Mouse (Mus musculus) urinary bladder, postnatal 10 days (tissue): ENCODE results near the gene Mafb.
A peak's percentile ranks its signal among the peaks of the same experiment; 100 is the strongest.

Source experiments
- DNase-seq: peaks from one replicate; pipeline ENCODE4 v3.0.0; 2022; ENCODE audit warnings: low spot score

Mafb gene

DNA sequence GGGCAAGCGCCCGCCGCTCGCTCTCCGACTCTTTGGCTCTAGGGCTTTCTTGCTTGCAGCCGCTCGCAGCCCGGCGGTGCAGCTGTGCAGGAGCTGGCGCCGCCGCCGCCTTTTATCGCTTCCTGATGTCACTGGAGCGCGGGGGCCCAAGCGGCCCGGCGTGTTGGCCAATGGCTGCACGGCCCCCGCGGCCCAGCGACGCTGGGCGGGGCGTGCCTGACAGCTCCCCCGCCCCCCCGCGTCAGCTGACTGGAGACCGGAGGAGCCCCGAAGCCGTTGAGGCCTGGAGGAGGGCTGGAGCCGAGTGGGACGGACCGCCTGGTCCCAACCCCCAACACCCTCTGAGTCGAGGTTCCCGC, at the start of gene Mafb:
Gene Mafb (minus strand): TSS at position 86 of the 359 bp plus-strand sequence.
- DNase-seq, result peak; percentile 56

DNA sequence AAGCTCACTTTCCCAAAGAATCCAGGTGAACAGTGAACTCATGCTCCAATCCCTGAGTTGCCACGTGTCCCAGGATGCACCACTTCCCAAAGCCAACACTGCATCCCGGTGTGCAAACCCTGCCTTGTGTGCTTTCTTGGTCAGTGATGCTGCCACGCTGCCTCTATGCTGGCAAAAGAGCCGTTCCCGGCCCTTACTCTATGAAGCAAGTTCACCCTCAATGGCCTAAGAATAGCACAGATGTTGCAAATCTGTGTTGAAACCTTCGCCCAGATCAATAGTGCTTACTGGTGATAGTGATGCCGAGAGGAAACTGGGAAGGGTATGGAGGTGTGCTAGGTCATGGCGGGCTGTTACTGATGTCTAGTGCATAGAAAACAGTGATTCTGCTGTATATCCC, 48.3 kb upstream of the Mafb start:
- no peak for DNase-seq

DNA sequence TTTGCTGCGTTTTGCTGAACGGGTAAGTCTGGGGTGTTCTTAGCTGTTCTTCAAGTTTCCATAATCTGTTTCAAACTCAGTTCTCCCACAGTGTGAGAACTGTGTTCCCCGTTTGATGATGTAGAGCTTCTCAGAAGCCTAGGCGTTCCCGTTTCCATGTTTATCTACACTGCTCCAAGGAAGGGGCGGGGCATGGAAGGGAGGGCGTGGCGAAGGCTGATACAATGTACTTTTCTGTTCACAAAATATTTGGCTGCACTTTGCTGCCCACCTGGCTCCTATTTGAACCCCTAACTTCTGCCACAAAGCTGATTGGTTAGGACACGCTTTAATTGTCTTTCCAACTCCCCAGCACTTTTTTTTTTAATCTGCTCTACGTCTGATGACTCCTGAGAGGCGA, 47.9 kb upstream of the Mafb start:
- DNase-seq, result no peak

DNA sequence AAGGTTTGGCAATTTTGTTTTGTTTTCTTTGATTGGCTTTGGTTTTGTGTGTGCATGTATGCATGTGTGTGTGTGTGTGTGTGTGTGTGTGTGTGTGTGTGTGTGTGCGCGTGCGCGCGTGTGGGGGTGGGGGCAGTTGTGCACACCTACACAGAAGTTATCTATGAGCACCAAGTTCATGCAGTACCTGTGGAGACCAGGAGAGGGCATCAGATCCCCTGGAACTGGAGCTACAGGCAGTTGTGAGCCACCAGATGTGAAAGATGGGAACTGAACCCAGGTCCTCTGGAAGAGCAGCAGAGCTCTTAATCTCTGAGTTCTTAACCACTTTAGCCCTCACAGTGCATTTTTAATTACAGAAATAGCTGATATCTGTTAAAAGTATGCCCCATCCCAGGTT, 47.1 kb upstream of the Mafb start:
- DNase-seq, result no peak

DNA sequence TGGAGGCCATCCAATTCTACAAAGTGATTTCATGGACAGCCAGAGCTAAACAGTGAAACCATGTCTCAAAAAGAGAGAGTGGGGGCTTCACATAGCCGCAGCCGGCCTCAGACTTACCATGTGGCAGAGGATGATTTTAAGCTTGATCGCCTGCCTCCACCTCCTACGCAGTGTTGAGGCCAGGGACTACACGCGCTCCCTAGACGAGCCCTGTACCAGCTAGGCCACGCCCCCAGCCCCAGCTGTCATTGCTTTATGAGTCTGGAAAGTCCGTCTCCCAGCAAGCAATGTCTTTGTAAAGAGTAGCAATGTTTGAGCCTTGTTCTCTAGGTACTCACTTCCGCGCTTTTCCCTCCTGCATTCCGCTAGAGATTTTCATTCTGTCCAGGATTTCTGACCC, 46.2 kb upstream of the Mafb start:
- no peak for DNase-seq

DNA sequence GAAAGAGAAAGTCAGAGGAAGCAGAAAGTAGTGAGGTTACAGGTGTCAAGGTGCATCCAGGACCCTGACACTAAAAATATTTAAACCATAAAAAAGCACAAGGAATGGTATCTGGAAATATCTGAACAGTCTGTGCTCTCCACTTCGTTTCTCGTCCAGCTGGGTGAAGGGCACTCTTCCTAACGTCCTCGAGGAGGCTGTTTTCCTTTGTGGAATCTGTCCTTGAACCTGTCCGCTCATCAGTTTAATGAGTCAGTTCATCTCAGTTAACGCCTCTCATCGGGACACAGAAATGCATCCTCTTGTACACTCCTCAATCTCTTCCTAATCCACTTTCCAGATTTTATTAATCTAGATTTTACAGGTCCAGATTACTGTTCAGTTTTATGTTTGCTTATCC, 44.6 kb upstream of the Mafb start:
- DNase-seq, result no peak

DNA sequence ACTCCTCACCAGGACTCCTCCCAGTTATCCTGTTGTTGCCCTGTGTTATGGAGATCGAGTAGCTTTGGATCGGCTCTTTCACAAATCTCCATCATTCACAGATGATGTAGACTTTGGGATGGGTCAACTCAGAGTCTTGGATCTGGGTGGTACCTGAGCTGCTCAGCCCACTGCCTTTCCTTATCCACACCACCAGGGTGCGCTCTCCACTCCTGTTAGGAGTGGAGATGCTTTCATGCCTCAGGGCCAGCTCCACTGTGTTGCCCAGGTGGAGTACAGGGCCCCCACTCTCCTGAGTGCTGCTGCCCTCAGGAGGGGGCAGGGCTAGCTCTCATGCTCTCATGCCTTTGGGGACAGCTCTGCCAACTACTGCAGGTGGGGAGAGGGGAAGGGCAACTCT, 40.9 kb upstream of the Mafb start:
- no peak for DNase-seq

DNA sequence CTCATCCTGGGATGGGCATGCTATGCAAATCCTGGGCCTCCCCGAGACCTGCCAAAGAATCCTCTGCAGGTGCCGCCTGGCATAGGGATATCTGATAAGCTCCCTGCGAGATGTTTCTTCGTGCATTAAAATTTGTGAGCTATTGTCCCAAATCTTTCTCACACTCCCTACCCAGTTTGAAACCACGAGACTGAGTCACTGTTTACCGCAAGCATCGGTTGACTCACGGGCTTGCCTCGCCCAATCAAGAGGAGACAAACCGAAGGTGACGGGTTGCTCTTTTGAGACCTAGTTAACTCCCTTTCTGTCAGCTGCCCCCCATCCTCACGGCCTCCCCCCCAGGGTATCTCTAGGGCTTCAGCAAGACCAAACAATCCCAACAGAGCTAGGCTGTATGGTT, 30.9 kb upstream of the Mafb start:
- DNase-seq, result no peak

DNA sequence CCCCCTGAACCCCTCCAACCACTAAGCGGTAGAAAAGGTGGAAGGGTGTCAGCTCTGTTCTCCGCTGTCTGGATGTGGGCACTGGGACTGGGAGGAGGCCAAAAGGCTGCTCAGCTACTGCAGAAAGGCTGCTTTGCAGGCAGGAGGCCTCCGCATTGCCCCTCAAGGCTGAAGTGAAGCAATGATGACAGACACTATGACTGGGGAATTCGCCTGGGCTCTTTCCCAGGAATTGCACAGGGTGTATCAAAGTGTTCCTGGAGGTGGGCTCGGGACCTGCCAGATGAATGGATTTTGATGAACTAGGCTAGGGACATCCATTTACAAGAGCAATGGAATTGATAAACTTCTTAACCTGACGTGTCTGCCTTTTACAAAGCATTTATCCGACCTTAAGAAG, 27.9 kb upstream of the Mafb start:
- DNase-seq, result no peak

DNA sequence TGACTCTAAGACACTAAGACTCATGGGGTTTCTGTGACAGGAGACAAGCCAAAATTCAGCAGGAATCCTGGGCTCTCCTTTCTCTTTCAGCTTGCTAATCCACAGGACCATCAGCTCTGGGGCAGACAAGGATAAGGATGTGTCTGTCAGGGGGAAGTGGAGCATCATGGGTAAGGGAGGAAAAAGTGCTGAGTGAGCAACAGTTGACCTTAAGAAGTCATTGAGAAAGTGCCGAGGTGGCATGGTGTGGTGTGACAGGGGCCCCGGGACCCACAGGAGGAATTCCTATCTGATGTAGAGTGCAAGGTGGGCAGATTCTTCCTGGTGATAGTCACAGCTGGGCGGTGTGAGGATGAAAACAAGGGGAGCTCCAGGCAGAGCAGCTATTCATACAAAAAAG, 25.8 kb upstream of the Mafb start:
- DNase-seq, result no peak

DNA sequence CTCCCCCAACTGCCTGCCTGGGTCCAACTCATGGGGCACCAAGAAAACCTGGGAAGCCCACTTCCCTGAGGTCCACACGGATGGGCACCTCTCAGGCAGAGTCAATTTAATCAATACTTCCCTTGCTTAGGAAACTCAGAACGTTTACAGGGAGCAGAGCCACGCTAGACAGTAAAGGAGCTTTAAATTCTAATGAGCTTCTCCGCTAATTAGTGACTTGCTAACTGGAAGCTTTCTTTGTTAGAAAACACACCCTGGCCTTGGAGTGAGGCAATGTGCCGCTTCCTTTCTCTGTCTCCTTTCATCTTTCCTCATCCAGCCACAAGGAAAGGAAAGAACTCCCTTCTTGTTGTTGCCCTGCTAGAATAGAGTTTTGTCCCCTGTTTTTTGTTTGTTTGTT, 21.7 kb upstream of the Mafb start:
- no peak for DNase-seq

DNA sequence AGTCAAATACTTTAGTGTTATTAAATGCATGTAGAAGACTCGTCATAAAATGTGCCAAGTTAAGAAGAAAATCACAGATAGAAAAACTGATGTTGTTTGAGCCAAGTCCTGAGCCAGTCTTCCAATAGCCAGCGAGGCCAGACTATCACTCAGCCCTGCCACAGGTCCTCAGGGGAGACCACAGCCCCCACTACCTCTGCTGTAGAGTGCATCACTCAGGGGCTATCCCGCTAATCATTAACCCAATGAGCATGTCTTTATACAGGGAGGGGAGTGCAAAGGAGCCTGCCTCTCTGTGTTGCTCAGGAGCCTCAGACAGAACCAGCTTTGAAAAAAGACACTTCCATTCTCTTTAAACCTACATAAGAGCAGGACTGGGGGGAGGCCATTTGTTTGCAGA, 16.6 kb upstream of the Mafb start:
- no peak for DNase-seq

DNA sequence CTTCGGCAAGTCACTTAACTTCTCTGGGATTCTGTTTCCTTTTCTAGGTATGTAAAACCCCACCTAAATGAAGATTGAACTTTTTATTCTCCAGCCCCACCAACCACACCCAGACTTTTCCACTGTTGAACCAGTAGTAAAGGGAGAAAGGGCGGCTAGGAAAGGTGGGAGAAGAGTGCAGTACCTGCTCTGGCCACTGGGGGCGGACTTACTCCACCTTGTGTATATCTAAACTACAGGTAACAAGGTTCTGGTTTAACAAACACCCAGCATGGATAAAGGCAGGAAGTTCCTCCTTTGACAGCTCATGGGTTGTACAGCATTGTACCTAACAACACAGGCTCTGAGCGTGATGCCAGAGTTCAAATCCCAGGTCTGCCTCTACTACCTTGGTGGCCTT, 11.4 kb upstream of the Mafb start:
- DNase-seq, result no peak

DNA sequence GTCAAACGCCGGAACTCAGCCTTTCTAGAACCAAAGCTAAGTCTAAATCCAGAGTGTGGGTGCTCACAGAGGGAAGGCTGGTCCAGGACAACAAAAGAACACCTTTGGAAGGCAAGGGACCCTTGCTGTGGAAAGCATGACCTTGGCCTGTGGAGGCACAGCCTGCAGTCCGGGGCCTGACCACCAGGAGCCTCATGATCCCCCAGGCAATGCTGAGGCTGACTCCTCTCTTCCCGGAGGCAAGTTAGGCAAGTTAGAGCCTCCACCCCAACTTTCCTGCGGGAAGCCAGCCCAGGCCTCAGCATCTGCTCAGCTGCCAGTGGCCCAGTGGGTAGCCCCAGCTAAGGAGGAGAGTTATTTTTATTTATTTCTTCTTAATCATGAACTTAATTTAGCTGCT, 9.4 kb upstream of the Mafb start:
- DNase-seq, result no peak

DNA sequence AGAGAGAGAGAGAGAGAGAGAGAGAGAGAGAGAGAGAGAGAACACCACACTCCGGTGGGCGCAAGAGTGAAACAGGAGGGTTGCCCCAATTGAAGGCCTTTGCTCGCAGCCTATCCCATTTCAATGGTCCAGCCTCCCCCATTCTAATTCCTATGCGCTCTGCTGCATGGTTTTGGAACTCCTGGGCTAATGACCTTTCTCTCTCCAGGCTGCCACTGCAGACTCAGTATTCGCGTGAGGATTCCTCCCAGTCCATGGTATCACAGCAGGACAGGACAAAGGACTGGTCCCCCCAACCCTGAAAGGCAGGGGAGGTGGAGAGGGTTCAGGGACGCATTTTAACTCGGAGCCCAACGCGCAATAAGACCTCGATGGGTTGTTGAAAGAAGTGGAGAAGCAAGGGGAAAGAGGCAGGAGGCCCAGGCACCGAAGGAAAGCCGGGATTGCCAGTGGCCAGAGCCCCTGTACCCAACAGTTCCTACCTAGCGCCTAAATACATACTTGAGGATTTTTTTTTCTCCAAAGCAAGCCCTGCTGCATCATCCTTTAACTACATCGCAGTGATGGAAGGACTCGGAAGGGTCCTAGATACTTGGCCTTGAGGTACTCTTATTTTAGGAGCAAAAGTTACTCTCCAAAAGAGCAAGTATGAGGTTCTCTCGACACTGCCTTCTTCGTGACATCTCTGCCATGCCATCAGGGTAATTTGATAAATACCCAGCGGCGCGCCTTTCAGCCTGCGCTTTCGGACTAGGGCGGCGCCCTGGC, 3.0 kb upstream of the Mafb start:
- DNase-seq, result no peak

DNA sequence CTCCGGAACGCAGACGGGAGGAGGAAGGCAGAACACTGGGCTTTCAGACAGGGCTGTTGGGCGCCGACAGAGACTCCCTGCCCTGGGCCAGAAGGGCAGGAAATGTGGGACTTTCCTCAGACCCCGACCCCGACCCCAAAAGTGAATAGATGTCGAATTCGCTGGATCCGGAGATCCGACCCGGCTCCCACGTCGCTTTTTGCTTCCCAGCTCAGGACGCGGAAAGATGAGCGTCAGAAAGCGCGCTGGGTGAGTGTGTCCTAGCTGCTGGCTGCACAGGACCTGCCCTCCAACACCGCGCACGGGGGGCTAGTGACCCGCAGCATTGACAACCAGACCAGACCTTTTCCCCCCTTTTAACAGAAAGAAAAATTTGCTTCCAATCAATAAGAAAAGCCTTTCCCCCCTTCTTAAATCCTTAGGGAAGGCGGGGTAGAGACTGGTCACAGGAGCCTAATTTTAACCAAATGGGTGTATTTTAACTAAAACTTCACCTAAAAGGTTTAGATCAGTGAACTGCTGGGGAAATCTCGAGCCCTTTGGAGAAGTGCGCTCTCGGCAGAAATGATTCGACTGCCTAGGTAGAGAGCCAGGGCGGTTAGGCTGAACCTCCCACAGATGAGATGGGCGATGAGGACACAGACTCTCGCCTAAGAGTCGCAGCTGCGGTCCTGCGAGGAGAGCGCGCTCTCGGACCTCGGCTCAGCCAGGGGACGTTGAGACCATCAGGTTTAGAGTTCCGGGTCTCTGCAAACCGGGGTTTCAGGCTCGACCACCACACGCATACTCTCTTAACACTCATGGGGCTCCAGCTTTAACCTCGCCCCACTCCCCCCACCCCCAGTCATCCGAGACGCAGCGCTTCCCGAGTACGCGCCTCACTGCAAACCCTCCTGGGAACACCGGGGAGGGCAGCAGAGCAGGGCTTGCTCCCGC, 1.8 kb upstream of the Mafb start:
- DNase-seq, result no peak

DNA sequence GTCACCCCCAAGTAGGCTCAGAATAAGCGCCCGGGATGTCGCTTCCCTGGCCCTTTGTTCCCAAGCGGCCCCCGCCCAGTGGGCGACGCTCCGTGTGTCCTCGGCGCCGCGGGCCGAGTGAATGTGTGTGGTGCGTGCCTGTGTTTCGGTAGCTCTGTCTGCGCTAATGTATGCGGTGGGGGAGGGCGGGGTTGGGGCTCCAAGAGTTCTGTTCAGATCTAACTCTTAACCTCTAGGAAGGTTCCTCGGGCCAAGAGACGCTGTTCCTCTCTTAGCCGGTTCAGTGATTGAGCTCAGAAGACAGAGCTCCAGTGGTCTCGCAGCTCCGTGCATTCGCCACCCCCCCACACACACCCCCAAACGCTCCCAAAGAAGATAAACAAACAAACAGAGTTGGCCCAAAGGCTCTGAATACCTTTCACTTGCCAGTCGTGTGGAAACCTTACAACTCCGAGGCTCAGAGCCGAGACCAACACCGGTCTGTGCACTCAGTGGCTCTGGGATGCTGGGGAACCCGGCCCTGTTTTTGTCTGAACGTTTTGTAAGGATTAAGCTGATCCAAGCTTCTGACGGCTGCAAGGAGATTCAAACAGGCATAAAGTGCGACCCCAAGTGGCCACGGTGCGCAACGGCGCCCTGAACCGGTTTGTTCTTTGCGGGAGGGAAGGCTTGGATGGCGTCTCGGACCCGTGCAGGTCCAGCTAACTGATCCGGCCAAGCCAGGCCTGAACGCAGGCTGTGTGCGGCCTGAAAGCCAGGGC, 763 bp upstream of the Mafb start:
- peak; percentile 53 for DNase-seq

DNA sequence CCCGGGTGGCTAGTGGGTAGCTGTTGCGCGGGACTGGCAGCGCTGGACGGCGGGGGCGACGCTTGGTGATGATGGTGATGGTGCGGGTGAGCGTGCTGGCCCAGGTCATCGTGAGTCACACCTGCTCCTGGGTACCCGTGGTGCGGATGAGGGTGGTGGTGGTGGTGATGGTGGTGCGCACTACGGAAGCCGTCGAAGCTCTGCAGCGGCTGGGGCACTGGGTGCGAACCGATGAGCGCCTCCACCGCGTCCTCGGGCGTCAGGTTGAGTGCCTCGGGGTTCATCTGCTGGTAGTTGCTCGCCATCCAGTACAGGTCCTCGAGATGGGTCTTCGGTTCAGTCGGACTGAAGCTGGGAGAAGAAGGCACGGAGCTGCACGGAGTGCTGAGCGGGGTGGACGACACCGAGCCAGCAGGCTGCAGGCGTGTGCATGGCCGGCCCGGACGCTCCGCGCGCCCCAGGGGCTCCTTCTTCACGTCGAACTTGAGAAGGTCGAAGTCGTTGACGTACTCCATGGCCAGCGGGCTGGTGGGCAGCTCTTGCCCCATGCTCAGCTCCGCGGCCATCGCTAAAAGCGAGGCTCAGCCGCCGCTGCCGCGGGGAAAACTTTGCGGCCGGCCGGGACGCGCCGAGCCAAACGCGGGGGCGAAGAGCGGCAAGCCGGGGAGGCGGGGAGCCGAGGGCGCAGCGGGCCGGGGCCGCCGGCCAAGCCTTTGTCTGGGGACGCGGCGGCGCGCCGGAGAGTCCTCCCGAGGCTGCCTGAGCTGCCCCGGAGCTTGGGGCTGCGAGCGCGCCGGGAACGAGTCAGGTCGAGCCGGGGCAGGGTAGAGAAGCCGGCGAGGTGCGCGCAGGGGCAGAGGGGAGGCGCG, 520 bp downstream of the Mafb start:
- DNase-seq, result no peak

DNA sequence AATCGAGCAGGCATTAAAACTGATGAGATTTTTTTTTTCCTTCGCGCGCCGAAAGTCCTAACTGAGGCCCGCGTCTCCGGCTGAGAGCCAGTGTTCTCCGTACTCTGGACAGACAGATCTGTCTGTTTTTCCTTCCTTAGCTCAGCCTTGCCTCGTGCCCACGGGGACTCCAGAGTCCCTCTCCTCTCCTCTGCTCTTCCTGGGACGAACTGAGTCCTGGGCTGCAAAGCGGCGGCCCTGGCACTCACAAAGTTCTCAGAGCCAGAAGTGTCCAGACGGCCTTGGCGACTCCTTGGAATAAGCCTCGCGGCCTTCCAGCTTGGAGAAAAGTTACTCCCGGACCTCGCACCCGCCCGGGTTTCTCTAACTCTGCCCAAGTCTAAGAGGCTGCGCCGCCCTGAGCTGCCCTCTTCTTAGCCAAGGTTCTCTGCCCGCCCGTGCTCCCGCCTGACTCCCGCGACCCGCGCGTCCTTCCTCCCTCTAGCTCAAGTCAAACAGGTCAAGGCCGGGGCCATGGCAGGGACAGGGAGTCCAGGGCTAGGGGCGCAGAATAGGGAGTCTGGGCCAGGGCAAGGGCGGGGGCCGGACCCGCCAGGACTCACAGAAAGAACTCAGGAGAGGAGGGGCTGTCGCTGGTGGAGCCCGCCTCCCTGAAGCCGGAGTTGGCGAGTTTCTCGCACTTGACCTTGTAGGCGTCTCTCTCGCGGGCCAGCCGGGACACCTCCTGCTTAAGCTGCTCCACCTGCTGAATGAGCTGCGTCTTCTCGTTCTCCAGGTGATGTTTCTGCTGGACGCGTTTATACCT, 1.6 kb downstream of the Mafb start:
- DNase-seq, result no peak

DNA sequence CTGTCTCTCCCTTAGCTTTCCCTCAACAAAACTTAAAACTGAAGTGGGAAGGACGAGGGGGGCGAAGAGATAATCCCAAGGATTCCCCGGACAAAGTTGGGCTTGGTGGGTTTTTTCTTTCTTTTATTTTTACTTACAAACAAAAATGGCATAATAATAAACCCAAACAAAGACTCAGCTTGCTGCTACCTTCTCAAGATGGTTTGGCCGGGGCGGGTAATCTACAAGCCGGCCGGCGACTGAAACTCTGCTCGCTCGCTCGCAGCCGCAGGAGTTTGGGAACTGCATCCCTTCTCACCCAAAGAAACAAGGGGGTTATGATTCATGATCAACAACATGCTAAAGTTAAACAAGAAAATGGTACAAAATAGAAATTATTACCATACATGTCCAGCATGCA, 2.2 kb downstream of the Mafb start:
- no peak for DNase-seq

DNA sequence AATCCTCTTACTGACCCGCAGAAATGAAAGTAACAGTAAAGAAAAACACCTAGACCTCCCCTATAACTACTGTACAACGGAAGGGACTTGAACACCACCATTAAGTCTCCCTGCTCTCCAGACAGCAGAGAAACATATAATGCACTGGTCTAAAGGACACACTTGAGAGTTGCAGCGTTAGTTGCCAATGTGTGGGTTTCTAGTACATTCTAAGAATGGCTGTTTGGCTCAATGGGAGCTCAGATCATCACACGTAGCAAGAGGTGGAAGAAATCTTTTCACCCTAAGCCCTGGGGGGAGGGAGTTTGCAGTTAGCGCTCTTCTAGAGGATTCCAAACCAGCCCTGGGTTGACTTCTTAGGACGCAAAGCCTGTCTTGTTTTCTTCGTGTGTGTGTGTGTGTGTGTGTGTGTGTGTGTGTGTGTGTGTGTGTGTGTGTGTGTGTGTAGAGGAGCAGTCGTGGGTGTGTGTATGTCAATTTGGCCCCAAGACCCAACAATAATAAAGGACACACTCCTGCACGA, 2.7 kb downstream of the Mafb start:
- no peak for DNase-seq
